Mouse (Mus musculus): ENCODE results near the gene 2210011C24Rik.

GRCm38 (mm10) chr8:83980845-83981244 is 31.1 kb downstream of the 2210011C24Rik start:
- TF ChIP-seq CTCF (IDR thresholded peaks at IDR 0.05; ENCODE audit: borderline replicate concordance, insufficient read depth, low read length) (no peak), POLR2A (IDR thresholded peaks at IDR 0.05; ENCODE audit: low read depth, low read length) (no peak)
